Mouse (Mus musculus): ENCODE results near the gene Lrrc15. TPM values are rescaled to one million over a fixed set of nuclear protein-coding genes. Genes with fewer than 3 reads are reported as not detected.

The Lrrc15 gene
- polyA plus RNA-seq, 1 experiment, result 96.3 TPM

DNA sequence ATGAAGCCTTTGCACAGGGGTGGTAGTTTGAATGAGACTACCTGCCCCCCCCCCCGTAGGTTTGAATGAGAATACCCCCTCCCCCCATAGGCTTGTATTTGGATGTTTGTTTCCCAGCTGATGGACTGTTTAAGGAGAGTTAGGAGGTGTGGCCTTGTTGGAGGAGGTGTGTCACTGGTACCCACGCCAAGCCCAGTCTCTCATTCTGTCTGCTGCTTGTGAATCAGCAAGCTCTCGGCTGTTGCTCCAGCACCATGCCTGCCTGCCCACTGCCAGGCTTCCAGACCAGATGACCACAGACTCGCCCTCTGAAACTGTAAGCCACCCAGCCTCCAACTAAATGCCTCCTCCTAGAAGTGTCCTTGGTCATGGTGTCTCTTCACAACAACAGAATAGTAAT, 19.9 kb downstream of the Lrrc15 start:
- Histone ChIP-seq H3K4me3 (ENCODE audit: insufficient read depth, low read length) (no peak overlapping the region), H3K27ac (ENCODE audit: insufficient read depth, low read length) (no peak overlapping the region), H3K4me1 (ENCODE audit: control insufficient read depth, insufficient read depth, low read length) (no peaks in the 10 kb centered on the region)
- TF ChIP-seq POLR2A (IDR thresholded peaks at IDR 0.05; ENCODE audit: low read depth, low read length), result no peak
- no peak for TF ChIP-seq CTCF (IDR thresholded peaks at IDR 0.05; ENCODE audit: borderline replicate concordance, insufficient read depth, low read length)

DNA sequence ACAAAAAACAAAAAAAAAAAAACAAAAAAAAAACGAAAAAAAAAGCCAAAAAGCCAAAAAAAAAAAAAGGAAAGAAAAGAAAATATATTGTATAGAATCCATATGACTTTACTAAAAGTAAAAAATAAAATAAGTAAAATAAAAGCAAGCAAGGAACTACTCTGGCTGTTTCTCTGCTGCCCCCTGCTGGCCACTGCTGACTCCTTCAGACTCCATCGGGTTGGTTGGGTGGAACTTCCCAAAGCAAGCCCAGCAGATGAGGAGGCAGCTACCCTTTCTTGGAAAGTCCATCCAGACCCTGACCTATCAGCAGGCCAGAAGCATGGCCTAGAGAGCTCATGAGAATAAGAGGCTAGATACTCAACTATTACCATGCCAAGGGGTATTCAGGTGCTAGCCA, 20.4 kb downstream of the Lrrc15 start:
- Histone ChIP-seq H3K4me3 (ENCODE audit: insufficient read depth, low read length) (no peak overlapping the region), H3K27ac (ENCODE audit: insufficient read depth, low read length) (no peak overlapping the region), H3K4me1 (ENCODE audit: control insufficient read depth, insufficient read depth, low read length) (no peaks in the 10 kb centered on the region)
- TF ChIP-seq POLR2A (IDR thresholded peaks at IDR 0.05; ENCODE audit: low read depth, low read length) (no peak), CTCF (IDR thresholded peaks at IDR 0.05; ENCODE audit: borderline replicate concordance, insufficient read depth, low read length) (peak; percentile 61)

- no peaks in the 10 kb centered on the region for H3K4me1 ChIP-seq (ENCODE audit: control insufficient read depth, insufficient read depth, low read length)
Observed at GRCm38 (mm10) chr16:30262157-30262556, 20.9 kb downstream of the Lrrc15 start.

GRCm38 (mm10) chr16:30261341-30261740, 21.7 kb downstream of the Lrrc15 start:
- no peak overlapping the region for H3K4me3 ChIP-seq (ENCODE audit: insufficient read depth, low read length)
- TF ChIP-seq CTCF (IDR thresholded peaks at IDR 0.05; ENCODE audit: borderline replicate concordance, insufficient read depth, low read length) (no peak), POLR2A (IDR thresholded peaks at IDR 0.05; ENCODE audit: low read depth, low read length) (no peak)
- no peaks in the 10 kb centered on the region for H3K4me1 ChIP-seq (ENCODE audit: control insufficient read depth, insufficient read depth, low read length)
- no peak overlapping the region for H3K27ac ChIP-seq (ENCODE audit: insufficient read depth, low read length)

More at GRCm38 (mm10) chr16:30262157-30262556, 20.9 kb downstream of the Lrrc15 start:
- no peak overlapping the region for H3K4me3 ChIP-seq (ENCODE audit: insufficient read depth, low read length)
- TF ChIP-seq CTCF (IDR thresholded peaks at IDR 0.05; ENCODE audit: borderline replicate concordance, insufficient read depth, low read length), result no peak
- TF ChIP-seq POLR2A (IDR thresholded peaks at IDR 0.05; ENCODE audit: low read depth, low read length), result no peak
- no peak overlapping the region for H3K27ac ChIP-seq (ENCODE audit: insufficient read depth, low read length)

GRCm38 (mm10) chr16:30260012-30260635, 22.9 kb downstream of the Lrrc15 start:
- Histone ChIP-seq H3K4me1 (ENCODE audit: control insufficient read depth, insufficient read depth, low read length) (no peaks in the 10 kb centered on the region), H3K27ac (ENCODE audit: insufficient read depth, low read length) (no peak overlapping the region), H3K4me3 (ENCODE audit: insufficient read depth, low read length) (no peak overlapping the region)
- TF ChIP-seq POLR2A (IDR thresholded peaks at IDR 0.05; ENCODE audit: low read depth, low read length) (no peak), CTCF (IDR thresholded peaks at IDR 0.05; ENCODE audit: borderline replicate concordance, insufficient read depth, low read length) (no peak)

- TF ChIP-seq POLR2A (IDR thresholded peaks at IDR 0.05; ENCODE audit: low read depth, low read length) (no peak), CTCF (IDR thresholded peaks at IDR 0.05; ENCODE audit: borderline replicate concordance, insufficient read depth, low read length) (no peak)
- H3K27ac ChIP-seq (ENCODE audit: insufficient read depth, low read length), result no peak overlapping the region
- H3K4me1 ChIP-seq (ENCODE audit: control insufficient read depth, insufficient read depth, low read length), result no peaks in the 10 kb centered on the region
- H3K4me3 ChIP-seq (ENCODE audit: insufficient read depth, low read length), result no peak overlapping the region
Observed at GRCm38 (mm10) chr16:30259444-30259843, 23.6 kb downstream of the Lrrc15 start.

DNA sequence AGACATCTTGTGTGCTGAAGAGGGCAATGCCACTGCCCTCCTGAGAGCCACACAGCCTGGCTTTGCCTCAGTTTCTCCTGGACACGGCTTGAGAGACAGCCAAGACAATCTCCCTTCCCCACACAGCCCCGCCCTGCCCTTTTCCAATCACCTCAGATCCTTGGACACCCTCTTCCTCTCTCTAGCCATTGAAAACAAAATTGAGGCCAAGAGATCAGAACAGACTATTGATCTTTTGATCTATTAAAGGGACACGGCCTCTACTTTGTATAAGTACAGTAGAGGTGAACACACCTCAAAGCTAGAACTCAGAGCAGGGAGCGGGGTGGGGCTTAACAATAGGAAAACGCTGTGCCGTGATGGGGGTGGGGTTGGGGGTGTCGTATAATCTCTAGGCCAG, 24.6 kb downstream of the Lrrc15 start:
- H3K4me3 ChIP-seq (ENCODE audit: insufficient read depth, low read length), result no peak overlapping the region
- H3K27ac ChIP-seq (ENCODE audit: insufficient read depth, low read length), result no peak overlapping the region
- no peaks in the 10 kb centered on the region for H3K4me1 ChIP-seq (ENCODE audit: control insufficient read depth, insufficient read depth, low read length)
- TF ChIP-seq CTCF (IDR thresholded peaks at IDR 0.05; ENCODE audit: borderline replicate concordance, insufficient read depth, low read length), result no peak
- no peak for TF ChIP-seq POLR2A (IDR thresholded peaks at IDR 0.05; ENCODE audit: low read depth, low read length)

DNA sequence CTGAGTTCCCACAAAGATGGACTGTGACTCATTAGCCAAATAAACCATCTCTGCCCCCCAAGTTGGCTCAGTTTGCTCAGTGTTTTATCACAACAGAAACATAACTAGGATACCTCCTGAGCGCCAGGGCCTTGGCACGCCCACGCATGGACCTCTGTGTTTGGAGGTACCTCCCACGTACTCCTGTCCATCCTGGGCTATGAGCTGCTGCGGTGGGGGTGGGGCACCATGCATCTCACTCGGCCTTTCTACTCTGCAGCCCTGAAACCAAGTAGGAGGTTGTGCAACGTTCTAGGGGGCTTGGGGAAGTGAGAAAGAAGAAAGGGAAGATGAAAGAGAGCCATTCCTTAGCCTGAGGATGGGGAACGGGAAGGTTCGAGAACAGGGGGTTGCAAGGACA, 25.3 kb downstream of the Lrrc15 start:
- H3K27ac ChIP-seq (ENCODE audit: insufficient read depth, low read length), result no peak overlapping the region
- H3K4me1 ChIP-seq (ENCODE audit: control insufficient read depth, insufficient read depth, low read length), result no peaks in the 10 kb centered on the region
- no peak for TF ChIP-seq POLR2A (IDR thresholded peaks at IDR 0.05; ENCODE audit: low read depth, low read length)
- TF ChIP-seq CTCF (IDR thresholded peaks at IDR 0.05; ENCODE audit: borderline replicate concordance, insufficient read depth, low read length), result no peak
- H3K4me3 ChIP-seq (ENCODE audit: insufficient read depth, low read length), result no peak overlapping the region

- H3K27ac ChIP-seq (ENCODE audit: insufficient read depth, low read length), result no peak overlapping the region
- no peak for TF ChIP-seq CTCF (IDR thresholded peaks at IDR 0.05; ENCODE audit: borderline replicate concordance, insufficient read depth, low read length)
- no peak for TF ChIP-seq POLR2A (IDR thresholded peaks at IDR 0.05; ENCODE audit: low read depth, low read length)
Observed at GRCm38 (mm10) chr16:30255061-30255460, 28.0 kb downstream of the Lrrc15 start.

DNA sequence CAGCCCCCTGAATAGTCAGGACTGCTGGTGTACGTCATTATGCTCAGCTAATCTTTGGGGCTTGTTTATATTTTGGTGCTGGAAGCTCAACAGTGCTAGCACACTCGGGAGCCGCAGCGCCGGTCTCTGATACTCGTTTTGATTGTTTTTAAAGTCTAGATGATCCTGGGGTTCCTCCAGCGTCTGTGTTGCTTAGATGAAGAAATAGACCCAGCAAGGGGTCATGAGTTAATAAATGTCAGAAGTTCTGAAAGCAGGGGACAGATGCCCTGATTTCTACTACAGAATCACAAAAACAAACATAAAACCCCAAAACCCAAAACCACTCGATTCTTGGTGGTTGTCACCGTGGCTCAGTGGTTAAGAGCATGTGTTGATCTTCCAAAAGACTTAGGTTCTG, 29.2 kb downstream of the Lrrc15 start:
- TF ChIP-seq CTCF (IDR thresholded peaks at IDR 0.05; ENCODE audit: borderline replicate concordance, insufficient read depth, low read length) (no peak), POLR2A (IDR thresholded peaks at IDR 0.05; ENCODE audit: low read depth, low read length) (no peak)
- Histone ChIP-seq H3K4me3 (ENCODE audit: insufficient read depth, low read length) (no peak overlapping the region), H3K27ac (ENCODE audit: insufficient read depth, low read length) (no peak overlapping the region)

More at GRCm38 (mm10) chr16:30255061-30255460, 28.0 kb downstream of the Lrrc15 start:
- Histone ChIP-seq H3K4me3 (ENCODE audit: insufficient read depth, low read length) (no peak overlapping the region), H3K4me1 (ENCODE audit: control insufficient read depth, insufficient read depth, low read length) (no peaks in the 10 kb centered on the region)

More for the DNA sequence above, 29.2 kb downstream of the Lrrc15 start:
- H3K4me1 ChIP-seq (ENCODE audit: control insufficient read depth, insufficient read depth, low read length), result no peaks in the 10 kb centered on the region
